Mouse (Mus musculus) 416B (cell line): ENCODE data around the gene Cdkn2d.
A peak's percentile ranks its signal among the peaks of the same experiment; 100 is the strongest.
"Not testable (repeated sequence)": the region's sequence is repeated elsewhere in the genome, so short reads cannot be mapped to it uniquely, and the experiment has no call there.

Experiments used
- DNase-seq: peaks from one replicate; pipeline ENCODE4 v3.0.0; 2011; ENCODE audit warnings: low read depth

Cdkn2d gene

GRCm38 (mm10) chr9:21316696-21317095 is 25.5 kb upstream of the Cdkn2d start:
- DNase-seq, result peak; percentile 82

- no peak for DNase-seq
These were observed 24.2 kb upstream of the Cdkn2d start for GRCm38 (mm10) chr9:21315421-21315820.

- no peak for DNase-seq
These were observed 23.3 kb upstream of the Cdkn2d start for GRCm38 (mm10) chr9:21314367-21315140.

- DNase-seq, result peak; percentile 88
These were observed 22.2 kb upstream of the Cdkn2d start for GRCm38 (mm10) chr9:21313394-21313793.

- DNase-seq, result no peak
These were observed 20.9 kb upstream of the Cdkn2d start, which contains the start of gene Ap1m2 for GRCm38 (mm10) chr9:21312134-21312533. TSS of gene Ap1m2 (minus strand) at chr9:21312337.

- no peak for DNase-seq
These were observed 20.5 kb upstream of the Cdkn2d start for GRCm38 (mm10) chr9:21311695-21312094.

GRCm38 (mm10) chr9:21309150-21309741 is 18.0 kb upstream of the Cdkn2d start:
- DNase-seq, result peak; percentile 97

- no peak for DNase-seq
These were observed 13.9 kb upstream of the Cdkn2d start for GRCm38 (mm10) chr9:21305065-21305464.

GRCm38 (mm10) chr9:21299014-21299413 is 7.8 kb upstream of the Cdkn2d start:
- DNase-seq, result no peak

- peak; percentile 28 for DNase-seq
These were observed 1.1 kb upstream of the Cdkn2d start for GRCm38 (mm10) chr9:21292271-21292670.

- not testable (repeated sequence) for DNase-seq
These were observed 661 bp upstream of the Cdkn2d start for GRCm38 (mm10) chr9:21291868-21292267.

- DNase-seq, result no peak
These were observed 618 bp downstream of the Cdkn2d start for GRCm38 (mm10) chr9:21290589-21290988.

- DNase-seq, result no peak
These were observed 1.9 kb downstream of the Cdkn2d start for GRCm38 (mm10) chr9:21289337-21289671.

- DNase-seq, result peak; percentile 75
These were observed 2.5 kb downstream of the Cdkn2d start for GRCm38 (mm10) chr9:21288404-21289336.

- peak; percentile 100 for DNase-seq
These were observed 3.4 kb downstream of the Cdkn2d start, which contains the start of gene Kri1 for GRCm38 (mm10) chr9:21287571-21288402. TSS of gene Kri1 (minus strand) at chr9:21287969.

GRCm38 (mm10) chr9:21286753-21287152 is 4.5 kb downstream of the Cdkn2d start:
- DNase-seq, result peak; percentile 92

GRCm38 (mm10) chr9:21283994-21284393 is 7.2 kb downstream of the Cdkn2d start:
- DNase-seq, result no peak

GRCm38 (mm10) chr9:21283591-21283990 is 7.6 kb downstream of the Cdkn2d start:
- no peak for DNase-seq

- DNase-seq, result no peak
These were observed 13.4 kb downstream of the Cdkn2d start for GRCm38 (mm10) chr9:21277776-21278175.

- DNase-seq, result no peak
These were observed 14.9 kb downstream of the Cdkn2d start for GRCm38 (mm10) chr9:21276307-21276706.

GRCm38 (mm10) chr9:21275727-21276126 is 15.5 kb downstream of the Cdkn2d start:
- no peak for DNase-seq
